Mouse (Mus musculus) embryo, embryonic 11 days (tissue): ENCODE measurements around the gene Olfr788.

Experiments used
- DNase-seq: peaks from one replicate; pipeline ENCODE4 v3.0.0-alpha.2; 2015

Gene Olfr788

DNA sequence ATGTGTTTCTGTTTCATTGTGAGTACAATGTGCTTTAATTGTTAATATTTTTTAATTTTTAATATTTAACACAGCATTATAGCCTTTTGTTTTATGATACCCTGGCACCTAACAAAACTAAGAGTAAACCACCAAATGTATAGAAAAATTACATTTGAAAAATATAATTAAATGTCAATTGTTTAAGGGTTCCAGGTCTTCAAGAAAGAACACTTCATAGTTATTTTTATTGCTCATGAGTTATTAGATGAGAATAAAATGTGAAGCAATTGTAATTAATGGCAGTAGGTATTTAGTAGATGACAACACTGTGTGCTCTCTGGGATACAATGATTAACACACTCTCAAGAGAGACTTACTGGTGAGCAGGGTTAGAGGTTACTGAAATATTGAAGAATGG is at the start of gene Olfr788:
TSS of gene Olfr788 (plus strand) at position 301 of the 400 bp plus-strand sequence.
- DNase-seq: no peak

DNA sequence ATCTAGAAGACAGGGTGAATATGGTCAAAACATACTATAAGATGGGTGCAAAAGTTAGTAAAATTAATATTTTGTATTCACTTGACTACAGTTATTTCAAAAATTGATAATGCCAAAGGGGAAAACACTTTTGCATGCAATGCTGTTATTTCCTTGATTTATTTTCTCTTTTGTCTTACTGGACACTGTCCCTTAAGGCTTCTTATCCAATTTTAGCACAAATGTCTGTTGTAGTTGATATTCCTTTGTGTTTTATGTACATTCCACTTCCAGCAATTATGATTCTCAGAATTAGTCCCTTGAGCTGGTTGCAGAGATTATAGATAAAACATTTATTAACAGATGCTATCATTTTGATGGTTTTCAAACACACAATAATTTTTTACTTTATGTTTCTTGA is 43.8 kb upstream of the Olfr788 start, which contains the start of gene Olfr786:
TSS of gene Olfr786 (plus strand) at position 301 of the 400 bp plus-strand sequence.
- DNase-seq: no peak

DNA sequence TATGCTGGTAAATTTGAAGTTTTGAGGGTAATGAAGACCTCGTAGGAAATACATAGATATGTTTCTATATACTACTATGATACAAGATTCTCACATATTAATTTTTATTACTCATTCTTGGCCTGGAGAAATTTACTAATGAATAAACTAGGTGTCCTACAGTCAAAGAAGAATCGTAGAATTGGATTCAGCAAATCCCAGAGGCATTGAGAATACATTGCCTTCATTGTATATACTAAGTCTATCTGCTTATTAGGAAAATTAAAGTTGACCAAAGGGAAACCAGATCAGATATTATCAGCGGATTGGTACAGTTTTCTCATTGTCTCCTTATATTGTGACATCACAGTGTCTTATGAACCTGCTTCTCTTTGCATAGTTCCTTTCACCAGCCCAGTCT is 9.2 kb upstream of the Olfr788 start, which contains the start of gene Olfr787:
TSS of gene Olfr787 (plus strand) at position 301 of the 400 bp plus-strand sequence.
- no peak for DNase-seq

DNA sequence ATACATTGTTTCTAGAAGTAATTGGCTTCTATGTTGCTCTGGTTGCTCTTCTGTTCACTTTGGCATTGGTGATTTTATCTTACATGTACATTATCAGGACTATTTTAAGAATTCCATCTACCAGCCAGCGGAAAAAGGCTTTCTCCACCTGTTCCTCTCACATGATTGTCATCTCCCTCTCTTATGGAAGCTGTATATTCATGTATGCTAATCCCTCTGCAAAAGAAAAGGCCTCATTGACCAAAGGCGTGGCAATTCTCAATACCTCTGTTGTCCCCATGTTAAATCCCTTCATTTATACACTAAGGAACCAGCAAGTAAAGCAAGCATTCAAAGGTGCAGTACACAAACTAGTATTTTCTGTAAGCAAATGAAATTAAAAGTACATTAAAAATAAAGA is 2.5 kb downstream of the Olfr788 start:
- DNase-seq: no peak

DNA sequence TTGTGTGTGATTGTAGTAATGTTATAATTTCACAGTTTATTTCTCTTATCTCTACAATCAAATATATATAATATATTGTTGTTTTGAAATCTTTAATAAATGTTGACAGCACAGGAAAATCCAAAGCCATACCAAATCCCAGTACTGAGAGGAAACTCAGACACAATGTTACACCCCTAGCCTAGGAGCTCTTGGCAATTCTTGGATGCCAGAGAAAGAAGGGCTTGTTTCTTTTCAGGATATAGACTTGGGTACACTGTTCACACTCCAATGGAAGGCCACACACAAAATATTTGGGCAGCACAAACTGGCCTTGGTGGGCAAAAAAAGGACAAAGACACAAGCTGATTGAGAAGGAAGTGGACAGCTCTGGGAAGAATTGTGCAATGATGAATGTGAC is 2.9 kb downstream of the Olfr788 start:
- no peak for DNase-seq

DNA sequence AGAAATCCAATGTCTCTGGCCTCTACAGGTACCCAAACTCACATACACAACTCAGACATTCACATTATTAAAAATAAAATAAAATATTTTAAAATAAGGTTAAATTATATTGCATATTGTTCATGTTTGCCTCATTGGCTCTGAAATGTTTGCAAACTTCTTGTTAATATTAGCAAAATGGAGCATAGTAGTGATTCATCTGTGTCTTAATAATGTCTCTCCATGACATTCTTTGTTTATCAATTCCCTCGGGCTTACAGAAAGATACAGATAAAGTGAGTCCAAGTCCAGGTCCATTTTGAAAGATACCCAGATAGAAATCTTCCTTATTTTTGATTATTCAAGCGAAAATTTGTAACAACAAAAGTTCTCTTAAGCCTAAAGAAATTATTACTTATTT is 13.7 kb downstream of the Olfr788 start, which contains the start of gene Olfr789:
TSS of gene Olfr789 (plus strand) at position 301 of the 400 bp plus-strand sequence.
- DNase-seq: no peak

DNA sequence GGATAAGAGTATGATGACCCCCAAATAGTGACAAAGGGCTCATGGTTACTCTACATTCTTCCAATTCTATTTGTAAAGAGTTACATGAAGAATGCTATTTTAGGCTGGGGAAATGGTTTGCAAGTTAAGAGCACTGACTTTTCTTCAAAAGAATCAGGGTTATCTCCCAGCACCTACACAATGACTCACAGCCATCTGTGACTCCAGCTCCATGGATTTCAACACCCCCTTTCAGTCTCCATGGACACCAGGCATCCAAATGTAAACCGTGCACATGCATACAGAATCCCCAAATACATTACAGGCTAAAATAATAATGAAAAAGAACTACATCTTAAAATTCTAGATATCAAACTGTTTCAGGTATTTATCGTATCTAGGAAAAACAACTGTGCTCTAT is 19.3 kb downstream of the Olfr788 start:
- no peak for DNase-seq

DNA sequence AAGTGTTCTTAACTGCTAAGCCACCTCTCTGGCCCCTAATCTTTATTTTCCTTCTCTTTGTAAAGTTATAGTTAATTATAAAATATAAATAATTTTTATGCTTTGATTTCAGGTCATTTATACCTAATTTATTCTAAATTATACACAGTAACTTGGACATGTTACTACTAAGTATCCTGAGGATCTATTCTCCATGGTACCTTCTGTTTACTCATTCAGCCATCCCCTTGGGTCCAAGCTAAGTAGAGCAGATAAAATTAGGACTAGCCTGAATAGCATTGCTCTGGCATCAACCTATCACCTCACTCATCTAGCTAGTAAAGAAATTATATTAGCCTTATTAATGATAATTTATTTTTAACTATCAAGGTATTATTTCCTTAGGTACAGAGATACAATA is 27.4 kb downstream of the Olfr788 start, which contains the start of gene Olfr790:
TSS of gene Olfr790 (plus strand) at position 301 of the 400 bp plus-strand sequence.
- DNase-seq: no peak

DNA sequence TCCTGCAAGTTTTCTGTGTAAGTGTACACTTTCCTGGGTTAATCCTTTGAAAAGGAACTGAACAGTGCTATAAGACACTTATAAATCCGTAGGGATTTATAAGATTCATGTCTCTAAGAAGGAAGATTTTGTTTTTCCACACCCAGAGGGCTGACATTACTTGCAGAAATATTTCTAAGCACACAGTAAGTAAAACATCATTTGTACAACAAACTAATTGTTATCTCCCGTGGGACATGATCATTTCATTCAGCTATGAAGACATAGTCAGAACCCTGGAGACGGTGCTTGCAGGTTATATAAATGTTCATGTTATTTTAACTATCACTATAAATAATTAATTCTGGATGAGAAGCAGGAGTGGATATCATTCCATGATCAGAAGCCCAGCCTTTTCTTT is 50.7 kb downstream of the Olfr788 start, which contains the start of gene Olfr791:
TSS of gene Olfr791 (plus strand) at position 301 of the 400 bp plus-strand sequence.
- DNase-seq: no peak
